Mouse (Mus musculus) limb, embryonic 12.5 days (tissue): ENCODE measurements around the gene Nudt7. TPM values are rescaled to one million over a fixed set of nuclear protein-coding genes. Genes with fewer than 3 reads are reported as not detected.
A peak's percentile ranks its signal among the peaks of the same experiment; 100 is the strongest.

Source experiments
- ATAC-seq: fragments of 200-750 bp; cut with Nextera tagmentation; 2 replicates; pipeline ENCODE4 v1.8.0; 2017; ENCODE audit warnings: low read depth, moderate TSS enrichment; ENCODE audit not compliant: insufficient number of reproducible peaks, insufficient read depth, low FRiP score, low TSS enrichment
- H3K27ac ChIP-seq: fragments of 300-500 bp; sonication (generic); 2 replicates; pipeline ENCODE4 v1.5.1; 2016; ENCODE audit warnings: mild to moderate bottlenecking, moderate library complexity
- H3K27me3 ChIP-seq: fragments of 300-500 bp; sonication (generic); 2 replicates; pipeline ENCODE4 v1.6.1; 2016; ENCODE audit warnings: mild to moderate bottlenecking, moderate library complexity
- H3K36me3 ChIP-seq: fragments of 300-500 bp; sonication (generic); 2 replicates; pipeline ENCODE4 v1.6.1; 2016; ENCODE audit warnings: mild to moderate bottlenecking, moderate library complexity
- H3K4me1 ChIP-seq: fragments of 300-500 bp; sonication (generic); replicated peaks from 2 replicates; pipeline ENCODE4 v1.6.1; 2016
- H3K4me2 ChIP-seq: fragments of 300-500 bp; sonication (generic); 2 replicates; pipeline ENCODE4 v1.6.1; 2016; ENCODE audit warnings: mild to moderate bottlenecking, moderate library complexity
- H3K4me3 ChIP-seq: fragments of 300-500 bp; sonication (generic); replicated peaks from 2 replicates; pipeline ENCODE4 v1.5.1; 2016; ENCODE audit warnings: mild to moderate bottlenecking
- H3K9ac ChIP-seq: fragments of 300-500 bp; sonication (generic); replicated peaks from 2 replicates; pipeline ENCODE4 v1.6.1; 2016; ENCODE audit warnings: mild to moderate bottlenecking, moderate library complexity
- H3K9me3 ChIP-seq: fragments of 300-500 bp; sonication (generic); 2 replicates; pipeline ENCODE4 v1.6.1; 2016; ENCODE audit warnings: mild to moderate bottlenecking, moderate library complexity
- WGBS: fragments of 180-500 bp; shearing (Covaris S2); methylation state at CpG from one replicate; pipeline ENCODE4 v1.1.7; 2016; 5-methylcytosine and 5-hydroxymethylcytosine counted together
- polyA plus RNA-seq: library from polyadenylated mRNA; unstranded; fragments of >200 nt; fragmentation: Nextera tagmentation; extraction: Ambion mirVana; gene quantifications from 2 replicates; pipeline ENCODE4 v1.2.1, GENCODE M21; 2016

Gene Nudt7
- polyA plus RNA-seq = 9.5 and 14.8 TPM in 2 replicates

- H3K9me3 ChIP-seq = no peaks in the 10 kb centered on the region
- H3K9ac ChIP-seq = peak within 1 kb of the TSS; percentile 67
- 4% methylated on average over 23 of the region's 23 CpGs for WGBS
- H3K27ac ChIP-seq = peak within 1 kb of the TSS; percentile 56; the same call in 1 of the 2 replicates
- H3K4me3 ChIP-seq = peak within 1 kb of the TSS; percentile 57
- H3K27me3 ChIP-seq = no peaks in the 10 kb centered on the region
- H3K4me1 ChIP-seq = peaks cover 9% of the 10 kb centered on the region; the same call in 1 of the 2 replicates
- ATAC-seq = peak; percentile 82
- peak within 1 kb of the TSS; percentile 78 for H3K4me2 ChIP-seq
- no peaks in the 10 kb centered on the region for H3K36me3 ChIP-seq
Observed at GRCm38 (mm10) chr8:114133510-114134362, at the start of gene Nudt7. TSS of gene Nudt7 (plus strand) at chr8:114133557.

DNA sequence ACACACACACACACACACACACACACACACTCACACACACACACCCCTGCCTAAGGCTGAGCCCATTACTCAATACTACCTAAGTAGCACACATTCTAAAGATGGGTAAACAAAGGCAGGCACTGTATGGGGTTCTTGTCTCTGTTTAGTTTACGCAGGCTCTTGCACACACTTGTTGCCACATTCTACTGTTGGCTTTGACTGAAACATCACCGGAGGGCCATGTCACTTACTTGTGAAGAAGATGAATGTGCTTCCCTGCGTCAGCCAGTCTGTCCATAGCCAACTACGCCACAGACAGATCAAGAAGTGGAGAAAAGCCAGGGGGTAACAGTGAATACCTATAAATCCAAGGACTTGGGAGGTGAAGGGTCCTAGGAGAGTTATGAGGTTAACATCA, 45.4 kb upstream of the Nudt7 start:
- no peak overlapping the region for H3K4me2 ChIP-seq
- H3K9me3 ChIP-seq = no peaks in the 10 kb centered on the region
- no peak overlapping the region for H3K9ac ChIP-seq
- H3K36me3 ChIP-seq = no peaks in the 10 kb centered on the region
- no peaks in the 10 kb centered on the region for H3K4me1 ChIP-seq
- ATAC-seq = no peak
- WGBS = 86% methylated on average over 4 of the region's 4 CpGs
- H3K27me3 ChIP-seq = peaks cover 3% of the 10 kb centered on the region; the same call in 1 of the 2 replicates
- H3K4me3 ChIP-seq = no peak overlapping the region
- H3K27ac ChIP-seq = no peak overlapping the region

GRCm38 (mm10) chr8:114090736-114091135, 42.6 kb upstream of the Nudt7 start:
- ATAC-seq = no peak
- Histone ChIP-seq H3K9ac (no peak overlapping the region), H3K4me3 (no peak overlapping the region), H3K9me3 (no peaks in the 10 kb centered on the region), H3K27me3 (peaks cover 3% of the 10 kb centered on the region; the same call in 1 of the 2 replicates), H3K27ac (no peak overlapping the region), H3K4me1 (no peaks in the 10 kb centered on the region), H3K4me2 (no peak overlapping the region), H3K36me3 (no peaks in the 10 kb centered on the region)
- WGBS = 84% methylated on average over 4 of the region's 4 CpGs

DNA sequence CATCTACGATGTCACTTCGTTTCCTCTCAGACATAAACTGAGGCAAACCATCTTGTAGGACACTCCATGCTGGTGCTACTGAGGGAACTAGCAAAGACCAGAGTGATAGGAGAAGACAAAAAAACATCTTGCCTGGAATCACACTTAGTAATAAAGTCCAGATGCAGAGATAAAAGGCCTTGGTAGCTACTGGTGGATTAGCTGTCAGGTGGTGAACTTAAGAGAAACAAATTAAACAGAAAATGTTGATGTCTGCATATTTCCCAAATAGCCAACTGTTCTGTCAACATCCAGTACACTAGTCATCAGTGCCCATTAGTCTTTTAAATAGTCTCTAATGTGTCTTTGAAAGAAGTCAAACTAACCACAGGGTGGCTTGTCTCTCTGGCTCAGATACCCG, 40.0 kb upstream of the Nudt7 start:
- peaks cover 3% of the 10 kb centered on the region; the same call in 1 of the 2 replicates for H3K27me3 ChIP-seq
- ATAC-seq = no peak
- H3K27ac ChIP-seq = no peak overlapping the region
- no peaks in the 10 kb centered on the region for H3K4me1 ChIP-seq
- H3K9me3 ChIP-seq = no peaks in the 10 kb centered on the region
- 84% methylated on average over 3 of the region's 3 CpGs for WGBS
- no peaks in the 10 kb centered on the region for H3K36me3 ChIP-seq
- H3K4me3 ChIP-seq = no peak overlapping the region
- H3K9ac ChIP-seq = no peak overlapping the region
- H3K4me2 ChIP-seq = no peak overlapping the region

DNA sequence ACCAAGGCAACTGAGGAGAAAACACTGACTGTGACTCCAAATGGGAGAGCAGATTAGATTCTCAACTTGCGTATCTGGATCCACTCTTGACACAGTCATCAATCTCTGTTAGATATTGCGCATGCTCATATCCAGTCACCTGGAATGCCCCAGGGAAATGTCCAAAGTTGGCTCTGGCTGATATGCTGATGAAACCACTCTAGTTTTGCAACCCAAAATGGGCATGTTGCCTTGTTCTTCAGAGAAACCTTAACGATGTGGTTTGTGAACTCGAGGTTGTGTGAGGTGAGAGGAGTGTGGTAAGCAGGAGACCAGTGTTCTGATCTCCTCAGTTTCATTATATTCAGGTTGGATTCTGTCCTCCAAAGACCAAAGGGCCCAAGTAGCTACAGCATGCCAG, 38.8 kb upstream of the Nudt7 start:
- Histone ChIP-seq H3K36me3 (no peaks in the 10 kb centered on the region), H3K9me3 (no peaks in the 10 kb centered on the region), H3K27me3 (no peaks in the 10 kb centered on the region), H3K4me2 (no peak overlapping the region), H3K9ac (no peak overlapping the region), H3K27ac (no peak overlapping the region), H3K4me1 (no peaks in the 10 kb centered on the region), H3K4me3 (no peak overlapping the region)
- WGBS = 92% methylated on average over 4 of the region's 4 CpGs
- no peak for ATAC-seq

DNA sequence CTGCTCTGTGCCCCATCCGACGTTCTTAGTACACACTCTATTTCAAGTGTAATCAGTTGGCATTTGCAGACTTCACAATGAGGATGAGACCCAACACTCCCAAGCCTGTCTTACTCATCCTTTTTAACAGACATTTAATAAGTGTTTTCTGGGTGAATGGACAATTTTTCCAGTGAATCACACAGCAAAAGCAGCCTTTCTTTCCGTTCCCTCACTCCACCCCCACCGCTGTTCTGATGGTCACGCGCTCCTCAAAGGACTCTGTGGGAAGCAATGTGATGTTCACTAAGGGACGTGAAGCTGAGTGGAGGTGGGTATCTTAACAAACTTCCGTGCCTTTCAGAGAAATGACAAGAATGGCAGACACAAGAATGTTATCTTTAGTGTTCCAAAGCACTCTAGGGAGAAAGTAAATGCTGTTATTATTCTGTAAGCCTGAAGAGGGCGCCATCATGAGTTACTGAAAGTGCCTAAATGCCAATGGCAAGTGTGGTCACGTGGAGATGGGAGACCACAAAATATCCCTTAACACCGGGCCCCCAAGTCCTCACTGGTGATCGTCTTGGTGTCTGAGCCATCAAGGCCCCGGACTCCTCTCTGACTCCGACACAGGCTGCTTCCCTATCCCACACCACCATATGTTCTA, 32.7 kb upstream of the Nudt7 start:
- Histone ChIP-seq H3K4me1 (no peaks in the 10 kb centered on the region), H3K4me3 (no peak overlapping the region), H3K9me3 (no peaks in the 10 kb centered on the region), H3K27ac (no peak overlapping the region), H3K9ac (no peak overlapping the region), H3K27me3 (no peaks in the 10 kb centered on the region), H3K4me2 (no peak overlapping the region), H3K36me3 (no peaks in the 10 kb centered on the region)
- WGBS = 86% methylated on average over 14 of the region's 14 CpGs
- ATAC-seq = no peak

DNA sequence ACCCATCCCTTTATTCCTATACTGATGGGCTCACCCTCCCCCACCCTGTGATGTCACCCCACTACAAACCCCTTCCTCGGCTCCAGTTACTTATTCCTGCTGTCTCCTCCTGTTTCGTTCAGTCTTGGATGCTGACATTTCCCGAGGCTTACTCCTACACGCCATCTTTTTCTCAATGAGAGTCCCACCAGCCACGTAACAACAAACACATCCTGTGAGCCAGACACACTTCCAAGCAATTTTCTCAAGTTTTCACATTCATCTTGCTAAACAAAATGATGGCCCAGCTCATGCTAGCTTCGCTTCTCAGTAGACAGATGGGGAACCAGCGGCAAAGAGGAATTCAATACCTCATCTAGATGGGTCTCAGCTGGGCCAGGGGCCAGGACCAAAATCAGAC, 30.0 kb upstream of the Nudt7 start:
- Histone ChIP-seq H3K4me1 (no peaks in the 10 kb centered on the region), H3K9me3 (no peaks in the 10 kb centered on the region), H3K36me3 (no peaks in the 10 kb centered on the region), H3K9ac (no peak overlapping the region), H3K27ac (no peak overlapping the region), H3K27me3 (no peaks in the 10 kb centered on the region), H3K4me2 (no peak overlapping the region), H3K4me3 (no peak overlapping the region)
- WGBS = 76% methylated on average over 7 of the region's 7 CpGs
- ATAC-seq = no peak

GRCm38 (mm10) chr8:114105971-114106370, 27.4 kb upstream of the Nudt7 start:
- H3K27ac ChIP-seq = no peak overlapping the region
- 0 out of 2 replicates have a peak, but pooled peaks cover 2% of the 10 kb centered on the region for H3K27me3 ChIP-seq
- H3K4me1 ChIP-seq = no peaks in the 10 kb centered on the region
- 87% methylated on average over 5 of the region's 5 CpGs for WGBS
- H3K9me3 ChIP-seq = no peaks in the 10 kb centered on the region
- ATAC-seq = no peak
- H3K36me3 ChIP-seq = no peaks in the 10 kb centered on the region
- no peak overlapping the region for H3K4me2 ChIP-seq
- no peak overlapping the region for H3K4me3 ChIP-seq
- no peak overlapping the region for H3K9ac ChIP-seq

DNA sequence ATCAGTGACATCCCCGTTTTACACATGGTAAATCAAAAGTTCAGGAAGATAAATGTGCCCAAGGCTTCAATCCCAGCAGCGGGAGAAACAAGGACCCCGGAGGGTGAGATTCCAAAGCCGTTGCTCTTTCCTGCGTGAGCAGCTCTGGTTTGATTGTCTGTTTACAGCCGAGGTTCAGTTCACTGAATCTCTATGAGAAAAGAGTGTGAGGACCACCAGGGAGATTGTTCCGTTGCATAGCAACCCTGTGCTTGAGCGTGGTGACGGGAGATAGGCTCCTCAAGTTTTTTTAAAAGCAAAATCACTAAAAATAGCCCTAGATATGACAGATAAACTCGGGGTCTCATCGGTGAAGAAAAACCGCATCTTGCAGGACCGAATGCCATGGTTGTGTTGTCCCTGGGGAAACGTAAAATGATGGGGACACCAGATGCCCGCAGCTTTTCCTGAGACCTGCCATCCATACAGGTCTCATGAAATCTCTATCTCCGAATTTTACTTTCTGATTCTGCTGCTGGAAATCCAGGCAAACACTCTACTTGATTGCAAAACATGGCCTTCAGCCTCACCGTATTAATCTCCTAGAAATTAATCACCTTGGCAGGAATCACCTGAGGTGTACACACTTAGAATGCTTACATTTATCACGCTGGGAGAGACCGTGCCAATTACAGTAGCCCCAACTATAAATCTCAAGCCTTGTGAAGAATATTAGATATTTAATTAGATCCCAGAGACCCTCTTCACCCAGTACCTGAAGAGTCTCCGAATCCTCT, 23.8 kb upstream of the Nudt7 start:
- H3K4me1 ChIP-seq = no peaks in the 10 kb centered on the region
- no peak overlapping the region for H3K4me2 ChIP-seq
- no peaks in the 10 kb centered on the region for H3K36me3 ChIP-seq
- H3K9ac ChIP-seq = no peak overlapping the region
- H3K27me3 ChIP-seq = 0 out of 2 replicates have a peak, but pooled peaks cover 2% of the 10 kb centered on the region
- no peak overlapping the region for H3K27ac ChIP-seq
- H3K4me3 ChIP-seq = no peak overlapping the region
- 85% methylated on average over 20 of the region's 20 CpGs for WGBS
- ATAC-seq = no peak
- no peaks in the 10 kb centered on the region for H3K9me3 ChIP-seq

DNA sequence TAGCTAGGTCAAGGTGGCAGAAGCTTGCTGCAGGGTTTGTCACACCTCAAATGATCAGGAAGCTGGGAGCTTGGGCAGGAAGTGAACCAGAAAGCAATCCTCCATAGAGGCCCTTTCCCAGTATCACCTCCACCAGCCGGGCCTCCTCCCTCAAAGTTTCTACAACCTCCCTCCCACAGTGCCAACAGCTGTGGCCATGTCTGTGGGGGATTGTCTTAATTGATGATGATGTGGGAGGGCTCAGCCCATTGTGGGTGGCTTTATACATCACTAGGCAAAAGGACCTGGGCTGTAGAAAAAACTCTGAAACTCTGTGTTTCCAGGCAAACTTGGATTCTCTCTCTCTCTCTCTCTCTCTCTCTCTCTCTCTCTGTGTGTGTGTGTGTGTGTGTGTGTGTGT, 18.3 kb upstream of the Nudt7 start:
- Histone ChIP-seq H3K4me3 (no peak overlapping the region), H3K4me1 (peaks cover 5% of the 10 kb centered on the region; the same call in 1 of the 2 replicates), H3K27ac (no peak overlapping the region), H3K9me3 (0 out of 2 replicates have a peak, but pooled peaks cover 4% of the 10 kb centered on the region), H3K27me3 (no peaks in the 10 kb centered on the region), H3K4me2 (no peak overlapping the region), H3K9ac (no peak overlapping the region), H3K36me3 (no peaks in the 10 kb centered on the region)
- no peak for ATAC-seq
- WGBS = 36% methylated on average over 1 of the region's 1 CpGs

DNA sequence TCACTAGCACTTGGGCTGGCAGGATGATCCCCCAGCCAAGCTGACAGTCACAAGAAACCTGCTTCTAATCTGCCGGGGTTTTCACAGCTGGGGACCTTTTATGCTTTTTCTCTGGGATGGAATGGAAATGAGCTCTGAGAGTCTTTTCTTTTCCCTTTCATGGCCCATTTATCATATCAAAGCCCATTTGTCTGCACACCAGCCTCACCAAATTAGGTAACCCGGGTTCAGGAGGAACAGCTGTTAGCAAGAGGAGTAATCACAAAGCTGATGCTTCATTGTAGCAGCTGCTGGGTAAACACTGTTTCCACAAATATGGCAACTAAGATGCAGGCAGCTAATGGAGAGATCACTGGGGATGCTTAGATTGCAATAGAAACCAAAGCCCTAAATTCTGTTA, 17.3 kb upstream of the Nudt7 start:
- Histone ChIP-seq H3K36me3 (no peaks in the 10 kb centered on the region), H3K9me3 (0 out of 2 replicates have a peak, but pooled peaks cover 4% of the 10 kb centered on the region), H3K27me3 (no peaks in the 10 kb centered on the region), H3K9ac (no peak overlapping the region), H3K27ac (no peak overlapping the region), H3K4me1 (peaks cover 5% of the 10 kb centered on the region; the same call in 1 of the 2 replicates), H3K4me2 (no peak overlapping the region), H3K4me3 (no peak overlapping the region)
- WGBS = 3% methylated on average over 2 of the region's 2 CpGs
- ATAC-seq = no peak
